Mouse (Mus musculus) liver, embryonic 14.5 days (tissue): Measurements from ENCODE around the gene Kcnk13. TPM values are rescaled to one million over a fixed set of nuclear protein-coding genes. Genes with fewer than 3 reads are reported as not detected.

Experiments used
- ATAC-seq: fragments of 200-750 bp; cut with Nextera tagmentation; 2 replicates; pipeline ENCODE4 v1.8.0; 2017; ENCODE audit warnings: moderate number of reproducible peaks, mild to moderate bottlenecking, moderate library complexity; ENCODE audit not compliant: insufficient read depth
- DNase-seq, 3 experiments: peaks; one replicate each; pipeline ENCODE4 v3.0.0-alpha.2; 2012 to 2013; ENCODE audit warnings: low read depth in 3 of 3, low spot score in 3 of 3
- H3K27ac ChIP-seq: fragments of 300-500 bp; sonication (generic); 2 replicates; pipeline ENCODE4 v1.5.1; 2014; ENCODE audit warnings: moderate library complexity, mild to moderate bottlenecking, control low read depth, inconsistent platforms
- H3K27me3 ChIP-seq: fragments of 300-500 bp; sonication (generic); 2 replicates; pipeline ENCODE4 v1.6.1; 2014; ENCODE audit warnings: mild to moderate bottlenecking, low read length, moderate library complexity; ENCODE audit not compliant: control insufficient read depth, insufficient read depth
- H3K36me3 ChIP-seq: fragments of 300-500 bp; sonication (generic); replicated peaks from 2 replicates; pipeline ENCODE4 v1.6.1; 2014; ENCODE audit warnings: low read depth; ENCODE audit not compliant: control insufficient read depth, insufficient read depth
- H3K4me1 ChIP-seq, 2 experiments: fragments of 200-500 bp in 1 of 2; fragments of 300-500 bp in 1 of 2; sonication (generic) in 1 of 2; replicated peaks; 2 replicates each; pipeline ENCODE4 v1.6.1; 2012 to 2014; ENCODE audit warnings: antibody characterized with exemption in 1 of 2, inconsistent platforms in 1 of 2, low read length in 1 of 2; ENCODE audit not compliant: control insufficient read depth in 2 of 2, insufficient read depth in 2 of 2
- H3K4me2 ChIP-seq: fragments of 300-500 bp; sonication (generic); 2 replicates; pipeline ENCODE4 v1.6.1; 2014; ENCODE audit warnings: low read depth, mild to moderate bottlenecking, control low read depth, moderate library complexity
- H3K4me3 ChIP-seq, 2 experiments: fragments of 200-500 bp in 1 of 2; fragments of 300-500 bp in 1 of 2; sonication (generic) in 1 of 2; 2 replicates each; pipeline ENCODE4 v1.5.1; 2012 to 2014; ENCODE audit warnings: low read depth in 2 of 2, low read length in 2 of 2, mild to moderate bottlenecking in 2 of 2, control low read depth in 1 of 2, inconsistent platforms in 1 of 2, moderate library complexity in 1 of 2; ENCODE audit not compliant: insufficient read depth in 1 of 2
- H3K9ac ChIP-seq: fragments of 300-500 bp; sonication (generic); replicated peaks from 2 replicates; pipeline ENCODE4 v1.6.1; 2014; ENCODE audit warnings: mild to moderate bottlenecking, control low read depth, moderate library complexity
- H3K9me3 ChIP-seq: fragments of 300-500 bp; sonication (generic); 2 replicates; pipeline ENCODE4 v1.6.1; 2016; ENCODE audit warnings: low read length, mixed read lengths; ENCODE audit not compliant: control insufficient read depth
- CTCF ChIP-seq: IDR thresholded peaks from 2 replicates; pipeline ENCODE4 v1.5.1; 2016; ENCODE audit warnings: antibody characterized with exemption, low read depth, control low read depth
- EP300 ChIP-seq: IDR thresholded peaks from 2 replicates; pipeline ENCODE4 v1.6.1; 2016; ENCODE audit warnings: antibody characterized with exemption, low read depth
- WGBS: fragments of 180-500 bp; shearing (Covaris S2); extraction: QIAGEN DNeasy Blood & Tissue Kit; methylation state at CpG from one replicate; pipeline ENCODE4 v1.1.7; 2014; ENCODE audit not compliant: insufficient replicate concordance; 5-methylcytosine and 5-hydroxymethylcytosine counted together
- polyA plus RNA-seq, 2 experiments: library from polyadenylated mRNA; depleted of rRNA in 1 of 2; stranded (reverse) in 1 of 2; unstranded in 1 of 2; fragments of >200 nt; fragmentation: Nextera tagmentation in 1 of 2; extraction: Ambion mirVana in 1 of 2; gene quantifications; 2 replicates each; pipeline versions ENCODE4 v1.2.1 to v1.2.3; 2012 to 2014

Kcnk13 gene
- polyA plus RNA-seq, 2 experiments: 0.23 to 0.48 TPM

GRCm38 (mm10) chr12:100001246-100001645, 36.9 kb downstream of the Kcnk13 start:
- H3K4me2 ChIP-seq: no peak overlapping the region
- no peaks in the 10 kb centered on the region for H3K4me1 ChIP-seq
- no peaks in the 10 kb centered on the region for H3K36me3 ChIP-seq
- H3K4me3 ChIP-seq: no peak overlapping the region
- ATAC-seq (no peak), DNase-seq (no peak)
- H3K9ac ChIP-seq: no peak overlapping the region
- TF ChIP-seq CTCF: no peak
- no peak for TF ChIP-seq EP300
- H3K27ac ChIP-seq: no peak overlapping the region
- H3K27me3 ChIP-seq: no peaks in the 10 kb centered on the region
- no peaks in the 10 kb centered on the region for H3K9me3 ChIP-seq
- 70% methylated on average over 3 of the region's 3 CpGs for WGBS

GRCm38 (mm10) chr12:100001910-100002309, 37.6 kb downstream of the Kcnk13 start:
- Histone ChIP-seq H3K27me3 (no peaks in the 10 kb centered on the region), H3K9ac (no peak overlapping the region), H3K4me3 (no peak overlapping the region), H3K9me3 (no peaks in the 10 kb centered on the region), H3K4me1 (no peaks in the 10 kb centered on the region), H3K4me2 (no peak overlapping the region), H3K27ac (no peak overlapping the region), H3K36me3 (no peaks in the 10 kb centered on the region)
- TF ChIP-seq CTCF (no peak), EP300 (no peak)
- no peak for DNase-seq
- ATAC-seq: no peak
- 55% methylated on average over 3 of the region's 3 CpGs for WGBS

GRCm38 (mm10) chr12:100002914-100003587, 38.8 kb downstream of the Kcnk13 start:
- no peaks in the 10 kb centered on the region for H3K4me1 ChIP-seq
- TF ChIP-seq EP300 (no peak), CTCF (no peak)
- no peaks in the 10 kb centered on the region for H3K9me3 ChIP-seq
- H3K4me2 ChIP-seq: no peak overlapping the region
- no peak for DNase-seq
- no peak overlapping the region for H3K9ac ChIP-seq
- no peak for ATAC-seq
- no peak overlapping the region for H3K27ac ChIP-seq
- no peaks in the 10 kb centered on the region for H3K27me3 ChIP-seq
- no peaks in the 10 kb centered on the region for H3K36me3 ChIP-seq
- WGBS: 48% methylated on average over 8 of the region's 8 CpGs
- no peak overlapping the region for H3K4me3 ChIP-seq

- 42% methylated on average over 5 of the region's 5 CpGs for WGBS
- Histone ChIP-seq H3K27ac (no peak overlapping the region), H3K9me3 (no peaks in the 10 kb centered on the region), H3K4me3 (no peak overlapping the region), H3K4me1 (no peaks in the 10 kb centered on the region), H3K9ac (no peak overlapping the region), H3K27me3 (no peaks in the 10 kb centered on the region), H3K4me2 (no peak overlapping the region), H3K36me3 (no peaks in the 10 kb centered on the region)
- DNase-seq (no peak), ATAC-seq (no peak)
- no peak for TF ChIP-seq CTCF
- TF ChIP-seq EP300: no peak
Measured at GRCm38 (mm10) chr12:100005285-100005684, 41.0 kb downstream of the Kcnk13 start.

- TF ChIP-seq CTCF (no peak), EP300 (no peak)
- DNase-seq: no peak
- ATAC-seq: no peak
- Histone ChIP-seq H3K4me1 (no peaks in the 10 kb centered on the region), H3K36me3 (no peaks in the 10 kb centered on the region), H3K9me3 (no peaks in the 10 kb centered on the region), H3K27me3 (no peaks in the 10 kb centered on the region), H3K4me3 (no peak overlapping the region), H3K9ac (no peak overlapping the region), H3K27ac (no peak overlapping the region), H3K4me2 (no peak overlapping the region)
- WGBS: 20% methylated on average over 2 of the region's 2 CpGs
Measured at GRCm38 (mm10) chr12:100006681-100007080, 42.4 kb downstream of the Kcnk13 start.
